Mouse (Mus musculus): ENCODE data around the gene B3gat2. TPM values are rescaled to one million over a fixed set of nuclear protein-coding genes. Genes with fewer than 3 reads are reported as not detected.

B3gat2 gene
- total and polyA plus RNA-seq, 3 experiments, result 0.40 to 0.81 TPM; not detected in 1

DNA sequence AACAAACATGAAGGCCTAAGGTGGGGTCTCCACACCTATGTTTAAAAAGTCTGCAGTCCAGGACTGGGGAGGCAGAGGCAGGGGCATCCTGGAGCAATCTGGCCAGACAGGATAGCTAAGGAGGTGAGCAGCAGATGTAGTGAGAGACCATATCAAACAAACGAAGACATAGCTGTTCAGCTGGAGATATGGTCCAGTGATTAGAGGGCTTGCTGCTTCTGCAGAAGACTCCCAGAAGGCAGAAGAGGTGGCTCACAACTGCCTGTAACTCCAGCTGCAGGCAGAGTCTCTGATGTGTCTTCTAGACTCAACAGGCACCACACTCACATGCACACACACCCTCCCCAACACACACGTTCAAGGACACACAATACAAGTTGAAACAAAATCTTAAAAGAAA lies 40.5 kb upstream of the B3gat2 start:
- dilution Hi-C loops (cut with MboI; ENCODE audit: extremely low pct_ligation_motif_present, extremely low pct_unique_long_range_greater_than_20kb, low sequenced_read_pairs) (no loop called here), in situ Hi-C loops (cut with MboI; ENCODE audit: low pct_ligation_motif_present, low pct_unique_long_range_greater_than_20kb, low sequenced_read_pairs) (no loop called here)
- H3K36me3 ChIP-seq (replicated peaks in 1 of 2; ENCODE audit: control insufficient read depth in 1 of 2, insufficient read depth in 1 of 2, low read length in 1 of 2), result no peaks in the 10 kb centered on the region

DNA sequence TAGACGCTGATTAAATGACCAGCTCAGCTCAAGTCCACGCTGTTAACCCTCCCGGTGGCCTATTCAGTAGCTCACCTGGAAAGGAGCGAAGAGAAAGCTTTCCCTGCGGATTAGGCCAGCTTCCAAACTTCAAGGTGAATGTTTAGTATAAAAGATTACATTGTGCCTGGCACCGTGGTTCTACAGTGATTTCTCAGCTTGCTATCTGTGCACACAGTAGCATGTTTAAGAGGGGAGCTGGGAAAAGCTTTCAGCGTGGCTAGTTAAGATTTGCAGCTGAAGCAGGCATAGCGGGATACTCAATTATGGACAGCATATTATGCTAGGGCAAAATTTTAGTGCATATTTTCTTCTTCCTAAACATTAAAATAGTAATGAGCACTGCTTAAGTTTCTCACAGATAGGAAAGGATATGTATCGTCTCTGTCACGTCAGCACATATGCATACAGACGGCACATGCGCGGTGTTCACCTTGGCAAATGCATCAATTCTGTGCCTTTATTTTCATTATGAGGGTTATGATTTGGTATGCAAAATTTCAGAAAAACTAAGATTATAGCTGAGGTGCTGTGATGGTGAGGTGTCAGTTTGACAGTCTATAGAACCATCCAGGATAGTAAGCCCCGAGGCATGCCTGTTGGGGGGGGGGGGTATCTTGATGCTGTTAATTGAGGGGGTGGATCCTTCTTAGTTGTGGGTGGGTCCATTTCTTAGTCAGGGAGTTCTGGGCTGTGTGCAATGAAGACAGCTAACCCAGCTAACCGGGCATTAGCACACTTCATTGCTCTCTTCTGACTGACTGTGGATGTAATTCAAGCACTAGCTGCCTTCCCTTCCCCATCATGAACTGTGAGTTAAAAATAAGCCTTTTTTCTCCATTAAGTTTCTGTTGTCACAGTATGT lies 38.8 kb upstream of the B3gat2 start:
- Histone ChIP-seq H3K36me3 (replicated peaks in 1 of 2; ENCODE audit: control insufficient read depth in 1 of 2, insufficient read depth in 1 of 2, low read length in 1 of 2) (no peaks in the 10 kb centered on the region), H3K79me2 (replicated peaks; ENCODE audit: control insufficient read depth, extremely low read depth, insufficient read depth, poor library complexity, severe bottlenecking) (no peaks in the 10 kb centered on the region), H3K9ac (ENCODE audit: insufficient read depth, low read depth) (no peak overlapping the region), H3K27me3 (replicated peaks) (no peaks in the 10 kb centered on the region), H3K27ac (ENCODE audit: insufficient read depth, low read depth) (no peak overlapping the region), H3K9me3 (replicated peaks; ENCODE audit: low read length) (no peaks in the 10 kb centered on the region), H3K4me2 (ENCODE audit: insufficient read depth, low read depth, poor library complexity, severe bottlenecking) (no peak overlapping the region), H3K4me1 (ENCODE audit: control insufficient read depth in 1 of 2, insufficient read depth in 2 of 2) (peaks cover 5 to 12% of the 10 kb centered on the region in 2 experiments; a peak in 3 of 4 replicates), H3K4me3 (replicated peaks in 1 of 3; ENCODE audit: low read depth in 2 of 3, low read length in 2 of 3, poor library complexity in 1 of 3) (no peak overlapping the region)
- TF ChIP-seq ZC3H11A (IDR thresholded peaks at IDR 0.05; ENCODE audit: low read depth, low read length) (no peak), POLR2A (IDR thresholded peaks at IDR 0.05; ENCODE audit: low read depth, low read length) (no peak), UBTF (IDR thresholded peaks at IDR 0.05; ENCODE audit: low read depth, low read length) (no peak)
- no peak for DNase-seq (ENCODE audit: extremely low read depth)
- dilution Hi-C loops (cut with MboI; ENCODE audit: extremely low pct_ligation_motif_present, extremely low pct_unique_long_range_greater_than_20kb, low sequenced_read_pairs) (no loop called here), in situ Hi-C loops (cut with MboI; ENCODE audit: low pct_ligation_motif_present, low pct_unique_long_range_greater_than_20kb, low sequenced_read_pairs) (no loop called here)

More for the DNA sequence above, 40.5 kb upstream of the B3gat2 start:
- Histone ChIP-seq H3K27me3 (replicated peaks) (no peaks in the 10 kb centered on the region), H3K79me2 (replicated peaks; ENCODE audit: control insufficient read depth, extremely low read depth, insufficient read depth, poor library complexity, severe bottlenecking) (no peaks in the 10 kb centered on the region), H3K9ac (ENCODE audit: insufficient read depth, low read depth) (no peak overlapping the region), H3K9me3 (replicated peaks; ENCODE audit: low read length) (no peaks in the 10 kb centered on the region), H3K27ac (ENCODE audit: insufficient read depth, low read depth) (no peak overlapping the region), H3K4me2 (ENCODE audit: insufficient read depth, low read depth, poor library complexity, severe bottlenecking) (no peak overlapping the region), H3K4me3 (replicated peaks in 1 of 3; ENCODE audit: low read depth in 2 of 3, low read length in 2 of 3, poor library complexity in 1 of 3) (peak overlapping the region in 1 of 3 experiments; percentile 20), H3K4me1 (ENCODE audit: control insufficient read depth in 1 of 2, insufficient read depth in 2 of 2) (peaks cover 5 to 12% of the 10 kb centered on the region in 2 experiments; a peak in 3 of 4 replicates)
- TF ChIP-seq UBTF (IDR thresholded peaks at IDR 0.05; ENCODE audit: low read depth, low read length) (no peak), NRF1 (IDR thresholded peaks at IDR 0.05; ENCODE audit: low read depth, low read length) (no peak), POLR2A (IDR thresholded peaks at IDR 0.05; ENCODE audit: low read depth, low read length) (no peak), RAD21 (IDR thresholded peaks at IDR 0.05; ENCODE audit: low read depth, low read length) (no peak), MYC (IDR thresholded peaks at IDR 0.05; ENCODE audit: low read depth, low read length) (no peak), ZC3H11A (IDR thresholded peaks at IDR 0.05; ENCODE audit: low read depth, low read length) (no peak), USF2 (conservative IDR thresholded peaks at IDR 0.05; ENCODE audit: low read depth, low read length) (no peak), ZKSCAN1 (IDR thresholded peaks at IDR 0.05; ENCODE audit: borderline replicate concordance, low read depth, low read length) (no peak), JUN (IDR thresholded peaks at IDR 0.05; ENCODE audit: insufficient read depth, low read depth, low read length) (no peak)
- DNase-seq (ENCODE audit: extremely low read depth), result peak; percentile 45

- DNase-seq (ENCODE audit: extremely low read depth), result no peak
- Histone ChIP-seq H3K4me1 (ENCODE audit: control insufficient read depth in 1 of 2, insufficient read depth in 2 of 2) (no peaks in the 10 kb centered on the region), H3K4me2 (ENCODE audit: insufficient read depth, low read depth, poor library complexity, severe bottlenecking) (no peak overlapping the region), H3K36me3 (replicated peaks in 1 of 2; ENCODE audit: control insufficient read depth in 1 of 2, insufficient read depth in 1 of 2, low read length in 1 of 2) (no peaks in the 10 kb centered on the region), H3K27ac (ENCODE audit: insufficient read depth, low read depth) (no peak overlapping the region), H3K9me3 (replicated peaks; ENCODE audit: low read length) (no peaks in the 10 kb centered on the region), H3K27me3 (replicated peaks) (no peaks in the 10 kb centered on the region), H3K9ac (ENCODE audit: insufficient read depth, low read depth) (no peak overlapping the region), H3K79me2 (replicated peaks; ENCODE audit: control insufficient read depth, extremely low read depth, insufficient read depth, poor library complexity, severe bottlenecking) (no peaks in the 10 kb centered on the region), H3K4me3 (replicated peaks in 1 of 3; ENCODE audit: low read depth in 2 of 3, low read length in 2 of 3, poor library complexity in 1 of 3) (no peak overlapping the region)
- dilution Hi-C loops (cut with MboI; ENCODE audit: extremely low pct_ligation_motif_present, extremely low pct_unique_long_range_greater_than_20kb, low sequenced_read_pairs) (no loop called here), in situ Hi-C loops (cut with MboI; ENCODE audit: low pct_ligation_motif_present, low pct_unique_long_range_greater_than_20kb, low sequenced_read_pairs) (no loop called here)
- TF ChIP-seq CHD1 (IDR thresholded peaks at IDR 0.05; ENCODE audit: low read depth, low read length) (no peak), TCF12 (IDR thresholded peaks at IDR 0.05; ENCODE audit: low read depth, low read length) (no peak), MAFK (IDR thresholded peaks at IDR 0.05; ENCODE audit: insufficient replicate concordance, low read length) (no peak), MYC (IDR thresholded peaks at IDR 0.05; ENCODE audit: low read depth, low read length) (no peak), POLR2AphosphoS2 (IDR thresholded peaks at IDR 0.05; ENCODE audit: low read depth, low read length) (no peak), USF1 (IDR thresholded peaks at IDR 0.05; ENCODE audit: low read depth, low read length) (no peak), KAT2A (IDR thresholded peaks at IDR 0.05; ENCODE audit: insufficient replicate concordance, low read length) (no peak), BHLHE40 (IDR thresholded peaks at IDR 0.05; ENCODE audit: low read depth, low read length) (no peak), GABPA (IDR thresholded peaks at IDR 0.05; ENCODE audit: insufficient replicate concordance, low read depth, low read length) (no peak), SMC3 (IDR thresholded peaks at IDR 0.05; ENCODE audit: low read depth, low read length) (no peak), JUN (IDR thresholded peaks at IDR 0.05; ENCODE audit: insufficient read depth, low read depth, low read length) (no peak), ZC3H11A (IDR thresholded peaks at IDR 0.05; ENCODE audit: low read depth, low read length) (no peak), NELFE (IDR thresholded peaks at IDR 0.05; ENCODE audit: low read depth, low read length) (no peak), PAX5 (IDR thresholded peaks at IDR 0.05; ENCODE audit: low read length) (no peak), ELF1 (IDR thresholded peaks at IDR 0.05; ENCODE audit: low read depth, low read length) (no peak)
Observed at GRCm38 (mm10) chr1:23731324-23731723, 30.2 kb upstream of the B3gat2 start.

Data from CH12.LX (cell line).